Mouse (Mus musculus) kidney, postnatal 0 days (tissue): ENCODE measurements around the gene Adamts7. TPM values are rescaled to one million over a fixed set of nuclear protein-coding genes. Genes with fewer than 3 reads are reported as not detected.

Experiments
- ATAC-seq: fragments of 200-750 bp; cut with Nextera tagmentation; replicated peaks from 2 replicates; pipeline ENCODE4 v1.8.0; 2017; ENCODE audit warnings: low read depth, moderate number of reproducible peaks, moderate TSS enrichment, moderate library complexity; ENCODE audit not compliant: low FRiP score
- DNase-seq: peaks from one replicate; pipeline ENCODE4 v3.0.0-alpha.2; 2016; ENCODE audit warnings: low spot score
- H3K27ac ChIP-seq: fragments of 300-500 bp; sonication (generic); 2 replicates; pipeline ENCODE4 v1.5.1; 2014; ENCODE audit warnings: mild to moderate bottlenecking
- H3K27me3 ChIP-seq: fragments of 300-500 bp; sonication (generic); 2 replicates; pipeline ENCODE4 v1.6.1; 2014; ENCODE audit warnings: low read length, mixed read lengths; ENCODE audit not compliant: insufficient read depth
- H3K36me3 ChIP-seq: fragments of 300-500 bp; sonication (generic); 2 replicates; pipeline ENCODE4 v1.6.1; 2014; ENCODE audit warnings: low read length, mixed read lengths; ENCODE audit not compliant: insufficient read depth
- H3K4me1 ChIP-seq: fragments of 300-500 bp; sonication (generic); replicated peaks from 2 replicates; pipeline ENCODE4 v1.6.1; 2014; ENCODE audit warnings: antibody characterized with exemption, low read length, mixed read lengths; ENCODE audit not compliant: insufficient read depth
- H3K4me2 ChIP-seq: fragments of 300-500 bp; sonication (generic); 2 replicates; pipeline ENCODE4 v1.6.1; 2014; ENCODE audit warnings: mild to moderate bottlenecking, low read length, moderate library complexity, mixed read lengths
- H3K4me3 ChIP-seq: fragments of 300-500 bp; sonication (generic); replicated peaks from 2 replicates; pipeline ENCODE4 v1.5.1; 2014; ENCODE audit warnings: low read depth, low read length
- H3K9ac ChIP-seq: fragments of 300-500 bp; sonication (generic); 2 replicates; pipeline ENCODE4 v1.6.1; 2014; ENCODE audit warnings: low read depth, low read length
- H3K9me3 ChIP-seq: fragments of 300-500 bp; sonication (generic); replicated peaks from 2 replicates; pipeline ENCODE4 v1.6.1; 2016; ENCODE audit warnings: low read length, inconsistent platforms, mixed read lengths
- CTCF ChIP-seq: IDR thresholded peaks from 2 replicates; pipeline ENCODE4 v1.5.1; 2016; ENCODE audit warnings: antibody characterized with exemption, low read depth, mild to moderate bottlenecking, moderate library complexity
- WGBS: fragments of 180-500 bp; shearing (Covaris S2); extraction: QIAGEN DNeasy Blood & Tissue Kit; methylation state at CpG from one replicate; pipeline ENCODE4 v1.1.7; 2014; 5-methylcytosine and 5-hydroxymethylcytosine counted together
- polyA plus RNA-seq: library from polyadenylated mRNA; unstranded; fragments of >200 nt; fragmentation: Nextera tagmentation; extraction: Ambion mirVana; gene quantifications from 2 replicates; pipeline ENCODE4 v1.2.1, GENCODE M21; 2015

Adamts7 gene
- 11.6 and 12.8 TPM in 2 replicates for polyA plus RNA-seq

DNA sequence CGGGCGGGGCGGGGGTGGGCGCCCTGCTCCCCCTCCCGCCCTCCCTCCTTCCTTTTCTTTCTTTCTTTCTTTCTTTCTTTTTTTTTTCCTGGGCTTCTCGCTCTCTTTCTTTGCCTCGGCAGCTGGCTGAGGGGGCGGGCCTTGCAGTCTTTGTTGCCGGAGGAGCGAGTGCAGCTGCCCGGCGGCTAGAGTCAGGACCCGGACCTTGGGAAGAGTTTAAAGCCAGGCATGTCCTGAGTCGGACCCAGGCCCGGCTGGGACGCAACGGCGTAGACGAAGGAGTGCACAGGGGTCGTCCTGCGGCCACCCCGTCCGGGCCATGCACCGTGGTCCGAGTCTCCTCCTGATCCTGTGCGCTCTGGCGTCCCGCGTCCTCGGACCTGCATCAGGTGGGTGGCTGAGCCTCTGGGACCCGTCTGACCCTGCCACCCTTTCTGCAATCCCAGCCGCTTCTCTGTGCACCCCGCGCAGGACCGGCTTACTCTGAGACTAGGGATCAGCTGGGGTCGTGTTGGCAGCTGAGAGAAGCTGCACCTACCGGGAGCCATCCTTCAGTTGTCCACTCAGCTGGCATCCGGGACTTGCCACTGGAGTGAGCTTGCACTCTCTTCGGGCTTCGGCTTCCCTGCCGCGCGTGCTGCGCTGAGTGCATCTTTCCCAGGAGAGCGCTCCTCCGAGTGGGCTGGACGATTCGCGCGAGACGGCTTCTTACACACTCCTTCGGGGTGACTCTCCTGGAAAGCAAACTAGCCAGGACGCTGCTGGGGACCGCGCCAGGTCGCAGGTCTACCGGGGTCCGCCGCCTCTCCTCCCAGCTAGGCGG is at the start of gene Adamts7:
Gene Adamts7, plus strand, starts transcription at position 144 of the 823 bp plus-strand sequence.
- no peak for TF ChIP-seq CTCF
- Histone ChIP-seq H3K4me3 (peak within 1 kb of the TSS; percentile 64), H3K36me3 (no peaks in the 10 kb centered on the region), H3K27me3 (no peaks in the 10 kb centered on the region), H3K9me3 (no peaks in the 10 kb centered on the region), H3K4me1 (peaks cover 6% of the 10 kb centered on the region), H3K27ac (peak within 1 kb of the TSS; percentile 25), H3K4me2 (peak within 1 kb of the TSS; percentile 83), H3K9ac (peak within 1 kb of the TSS; percentile 54)
- peak; percentile 79 for DNase-seq
- under 1% methylated on average over 57 of the region's 60 CpGs for WGBS
- peak; percentile 73 for ATAC-seq

- peak overlapping the region; percentile 99 for H3K9ac ChIP-seq
- H3K4me2 ChIP-seq: peak overlapping the region; percentile 83
- peak overlapping the region; percentile 89 for H3K4me3 ChIP-seq
- DNase-seq: peak; percentile 33
- 0 out of 2 replicates have a peak, but pooled peaks cover 13% of the 10 kb centered on the region for H3K36me3 ChIP-seq
- no peak for ATAC-seq
- H3K4me1 ChIP-seq: peaks cover 12% of the 10 kb centered on the region; the same call in 1 of the 2 replicates
- H3K9me3 ChIP-seq: no peaks in the 10 kb centered on the region
- 1% methylated on average over 13 of the region's 13 CpGs for WGBS
- H3K27me3 ChIP-seq: no peaks in the 10 kb centered on the region
- H3K27ac ChIP-seq: peak overlapping the region; percentile 99
- TF ChIP-seq CTCF: no peak
Observed at GRCm38 (mm10) chr9:90113151-90113550, 49.7 kb upstream of the Adamts7 start.

GRCm38 (mm10) chr9:90113651-90114566 is 49.0 kb upstream of the Adamts7 start:
- Histone ChIP-seq H3K4me3 (peak overlapping the region; percentile 89), H3K4me1 (peaks cover 12% of the 10 kb centered on the region; the same call in 1 of the 2 replicates), H3K36me3 (0 out of 2 replicates have a peak, but pooled peaks cover 7% of the 10 kb centered on the region), H3K4me2 (peak overlapping the region; percentile 83), H3K27ac (peak overlapping the region; percentile 99), H3K9me3 (no peaks in the 10 kb centered on the region), H3K9ac (peak overlapping the region; percentile 99), H3K27me3 (no peaks in the 10 kb centered on the region)
- WGBS: under 1% methylated on average over 82 of the region's 82 CpGs
- peak; percentile 74 for TF ChIP-seq CTCF
- DNase-seq (peak; percentile 94), ATAC-seq (peak; percentile 70)

DNA sequence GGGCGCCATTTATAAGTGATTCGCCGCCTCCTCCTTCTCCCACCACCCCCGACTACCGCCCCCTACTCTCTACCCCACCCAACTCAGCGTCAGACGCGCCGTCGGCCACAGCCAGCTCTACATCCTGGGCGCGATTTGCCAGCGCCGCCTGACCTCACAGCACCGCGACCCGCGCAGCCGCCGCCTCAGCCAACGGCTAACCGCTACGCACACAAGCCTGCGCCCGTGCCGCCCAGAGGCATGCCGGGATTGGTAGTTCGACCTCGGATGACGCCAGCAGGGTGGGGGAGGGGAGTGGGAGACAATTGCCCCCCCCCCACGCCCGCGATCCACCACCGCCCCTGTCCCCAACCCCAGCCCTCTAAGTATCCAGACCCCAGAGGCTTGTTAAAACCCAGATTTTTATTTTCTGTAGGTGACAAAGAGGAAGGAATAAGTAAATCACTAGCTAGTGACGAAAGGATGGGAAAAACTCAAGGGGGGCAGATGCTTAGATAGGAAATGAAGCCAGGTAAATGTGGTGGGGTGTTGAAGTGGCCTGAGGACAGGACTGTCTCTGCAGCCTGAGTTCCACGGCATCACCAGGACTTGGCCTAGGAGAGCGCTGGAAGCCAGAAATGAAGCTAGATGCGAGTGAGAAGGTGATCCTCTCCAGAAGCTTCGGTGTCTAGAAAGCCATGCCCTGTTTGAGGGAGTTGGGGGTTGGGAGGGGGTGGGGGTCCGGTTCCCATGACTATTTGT is 48.1 kb upstream of the Adamts7 start, which contains the start of gene Morf4l1:
Gene Morf4l1, minus strand, starts transcription at position 208 of the 741 bp plus-strand sequence.
- Histone ChIP-seq H3K4me2 (peak within 1 kb of the TSS; percentile 83), H3K9ac (peak within 1 kb of the TSS; percentile 99), H3K4me1 (peaks cover 9% of the 10 kb centered on the region; the same call in 1 of the 2 replicates), H3K36me3 (no peaks in the 10 kb centered on the region), H3K27ac (peak within 1 kb of the TSS; percentile 99), H3K27me3 (no peaks in the 10 kb centered on the region), H3K4me3 (peak within 1 kb of the TSS; percentile 89), H3K9me3 (no peaks in the 10 kb centered on the region)
- DNase-seq (peak; percentile 98), ATAC-seq (peak; percentile 99)
- WGBS: 4% methylated on average over 37 of the region's 40 CpGs
- TF ChIP-seq CTCF: no peak

DNA sequence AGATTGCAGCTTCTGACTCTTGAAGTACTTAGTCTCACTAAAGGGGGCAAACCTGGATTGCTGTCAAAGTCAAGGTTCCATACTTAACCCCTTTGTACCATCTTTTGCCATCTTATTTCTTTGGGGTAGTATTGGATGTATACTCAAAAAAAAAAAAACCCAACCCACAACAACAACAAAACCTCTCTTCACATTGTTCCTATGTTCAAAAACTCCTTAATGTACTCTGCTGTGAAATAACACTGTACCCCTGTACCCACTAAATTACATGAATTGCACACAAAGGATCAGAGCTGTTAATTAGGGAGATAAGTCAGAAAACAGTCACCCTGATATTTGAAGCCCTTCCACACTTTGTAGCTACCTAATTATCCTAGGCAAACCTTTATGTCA is 47.6 kb upstream of the Adamts7 start:
- no peak for TF ChIP-seq CTCF
- peak overlapping the region; percentile 89 for H3K4me3 ChIP-seq
- no peak overlapping the region; the same call in 1 of the 2 replicates for H3K9ac ChIP-seq
- peaks cover 7% of the 10 kb centered on the region; the same call in 1 of the 2 replicates for H3K4me1 ChIP-seq
- H3K27ac ChIP-seq: no peak overlapping the region
- ATAC-seq (no peak), DNase-seq (no peak)
- H3K36me3 ChIP-seq: no peaks in the 10 kb centered on the region
- peak overlapping the region; percentile 70 for H3K4me2 ChIP-seq
- H3K9me3 ChIP-seq: no peaks in the 10 kb centered on the region
- no peaks in the 10 kb centered on the region for H3K27me3 ChIP-seq
